Mouse (Mus musculus) cortical plate, adult 2 months (tissue): ENCODE data around the gene Gm15448.
"Not testable (repeated sequence)": the region's sequence is repeated elsewhere in the genome, so short reads cannot be mapped to it uniquely, and the experiment has no call there.

Experiments
- CTCF ChIP-seq: fragments of 200-500 bp; IDR thresholded peaks from 2 replicates; pipeline ENCODE4 v1.5.1; 2011; ENCODE audit warnings: mild to moderate bottlenecking, control low read depth, low read length; ENCODE audit not compliant: insufficient read depth; ENCODE audit errors: extremely low read depth
- POLR2A ChIP-seq: fragments of 200-500 bp; IDR thresholded peaks from 2 replicates; pipeline ENCODE4 v1.6.1; 2011; ENCODE audit warnings: mild to moderate bottlenecking, low read length, control low read depth; ENCODE audit not compliant: insufficient read depth; ENCODE audit errors: extremely low read depth

- not testable (repeated sequence) for TF ChIP-seq POLR2A, CTCF
Observed at GRCm38 (mm10) chr7:3830633-3831032, 5.1 kb upstream of the Gm15448 start.
